Mouse (Mus musculus) brown adipose tissue, adult 24 weeks (tissue): ENCODE results near the gene Vmn2r111. TPM values are rescaled to one million over a fixed set of nuclear protein-coding genes. Genes with fewer than 3 reads are reported as not detected.
"Not testable (repeated sequence)": the region's sequence is repeated elsewhere in the genome, so short reads cannot be mapped to it uniquely, and the experiment has no call there.

Source experiments
- H3K27ac ChIP-seq: fragments of 200-500 bp; replicated peaks from 2 replicates; pipeline ENCODE4 v1.5.1; 2012; ENCODE audit warnings: low read depth, mild to moderate bottlenecking, low read length
- H3K4me1 ChIP-seq: fragments of 200-500 bp; 2 replicates; pipeline ENCODE4 v1.6.1; 2012; ENCODE audit warnings: low read length, mixed read lengths; ENCODE audit not compliant: control insufficient read depth, insufficient read depth, insufficient read length
- H3K4me3 ChIP-seq: fragments of 200-500 bp; 2 replicates; pipeline ENCODE4 v1.5.1; 2012; ENCODE audit warnings: low read depth, mild to moderate bottlenecking, low read length, moderate library complexity; ENCODE audit not compliant: insufficient read depth
- polyA plus RNA-seq: library from polyadenylated mRNA; stranded (reverse); fragments of >200 nt; gene quantifications from 2 replicates; pipeline ENCODE4 v1.2.4, GENCODE M21; 2012; ENCODE audit not compliant: missing spikeins, insufficient read depth, insufficient read length

Gene Vmn2r111
- polyA plus RNA-seq = not detected in 2 replicates

- not testable (repeated sequence) for H3K4me3 ChIP-seq, H3K27ac ChIP-seq, H3K4me1 ChIP-seq
Measured at GRCm38 (mm10) chr17:22573382-22573781, at the start of gene Vmn2r111. Gene Vmn2r111 (minus strand): TSS chr17:22573482.

GRCm38 (mm10) chr17:22600651-22601050 lies 27.4 kb upstream of the Vmn2r111 start, which contains the start of gene Vmn2r112:
Gene Vmn2r112 (plus strand): TSS chr17:22600951.
- not testable (repeated sequence) for H3K27ac ChIP-seq, H3K4me3 ChIP-seq, H3K4me1 ChIP-seq

DNA sequence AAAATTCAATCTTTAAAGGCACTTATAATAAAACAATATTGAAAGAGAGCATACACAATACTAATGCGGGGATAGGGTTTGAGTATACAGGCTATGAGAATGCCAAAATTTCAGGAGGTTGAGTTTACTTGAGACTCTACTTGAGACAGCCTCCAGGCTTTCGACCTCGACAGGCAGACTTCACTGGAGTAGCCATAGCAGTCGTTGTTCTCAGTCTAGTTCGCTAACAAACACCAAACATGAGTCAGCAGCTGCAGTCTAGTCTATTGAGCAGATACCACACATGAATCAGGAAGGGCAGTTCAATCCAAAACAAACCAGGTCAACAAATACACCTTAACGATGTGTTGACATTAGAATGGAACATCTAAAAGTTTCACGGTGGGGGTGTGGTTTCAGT lies 52.8 kb downstream of the Vmn2r111 start:
- H3K4me3 ChIP-seq, H3K4me1 ChIP-seq, H3K27ac ChIP-seq: not testable (repeated sequence)

DNA sequence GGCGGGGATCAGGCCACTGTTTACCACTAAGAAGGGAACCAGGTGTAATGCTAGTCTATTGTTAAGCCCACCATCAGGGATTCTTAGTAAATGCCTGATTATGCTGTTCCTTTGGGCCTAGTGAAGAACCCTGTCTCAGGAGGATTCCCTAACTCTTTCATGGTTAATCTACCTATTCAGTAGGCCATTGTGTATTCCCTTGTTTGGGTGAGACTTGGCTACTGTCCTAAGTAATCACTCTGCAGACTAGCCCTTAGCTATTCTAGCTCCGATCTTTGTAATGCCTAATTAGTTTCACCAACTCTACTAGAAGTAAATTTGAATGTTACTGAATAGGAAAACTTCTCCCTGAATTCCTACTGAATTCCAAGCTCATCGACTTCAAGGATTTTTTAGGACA lies 53.2 kb downstream of the Vmn2r111 start:
- not testable (repeated sequence) for H3K27ac ChIP-seq, H3K4me3 ChIP-seq, H3K4me1 ChIP-seq

DNA sequence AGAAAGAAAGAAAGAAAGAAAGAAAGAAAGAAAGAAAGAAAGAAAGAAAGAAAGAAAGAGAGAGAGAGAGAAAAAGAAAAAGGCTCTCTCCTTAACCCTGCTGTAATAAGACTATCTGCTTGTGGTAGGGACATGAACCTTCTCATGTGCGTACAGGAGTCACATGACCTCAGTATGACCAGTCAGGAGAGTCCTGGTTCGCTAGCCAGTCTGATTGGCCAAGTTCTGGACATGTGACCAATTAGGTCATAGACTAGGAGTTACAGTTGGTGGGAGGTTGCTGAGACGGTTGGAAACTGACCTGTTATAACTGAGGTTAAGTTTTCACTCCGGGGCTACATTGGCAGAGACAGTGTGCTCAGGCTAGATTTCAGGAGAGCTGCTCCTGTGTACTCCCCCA lies 76.2 kb downstream of the Vmn2r111 start:
- Histone ChIP-seq H3K4me3 (no peak overlapping the region), H3K27ac (no peak overlapping the region), H3K4me1 (no peaks in the 10 kb centered on the region)

Other genes with a start within 250 kb of the Vmn2r111 start
- 4.4 and 5.9 TPM in 2 replicates for gene Zfp944, start 212.1 kb downstream of the Vmn2r111 start, polyA plus RNA-seq
- 7.7 and 8.5 TPM in 2 replicates for gene Zfp758, start 212.0 kb downstream of the Vmn2r111 start, polyA plus RNA-seq
- gene Zfp946, start 149.3 kb downstream of the Vmn2r111 start, polyA plus RNA-seq = 8.5 and 9.1 TPM in 2 replicates
- gene Vmn2r112, start 27.5 kb upstream of the Vmn2r111 start, polyA plus RNA-seq = not detected in 2 replicates